Mouse (Mus musculus) E14TG2a.4 (cell line): ENCODE results near the gene 1700028K03Rik.

Source experiments
- CTCF ChIP-seq: conservative IDR thresholded peaks from 2 replicates; pipeline ENCODE4 v1.5.1; 2014; ENCODE audit warnings: low read length
- NANOG ChIP-seq: IDR thresholded peaks from 2 replicates; pipeline ENCODE4 v1.6.1; 2014; ENCODE audit warnings: borderline replicate concordance, low read length, mixed read lengths

DNA sequence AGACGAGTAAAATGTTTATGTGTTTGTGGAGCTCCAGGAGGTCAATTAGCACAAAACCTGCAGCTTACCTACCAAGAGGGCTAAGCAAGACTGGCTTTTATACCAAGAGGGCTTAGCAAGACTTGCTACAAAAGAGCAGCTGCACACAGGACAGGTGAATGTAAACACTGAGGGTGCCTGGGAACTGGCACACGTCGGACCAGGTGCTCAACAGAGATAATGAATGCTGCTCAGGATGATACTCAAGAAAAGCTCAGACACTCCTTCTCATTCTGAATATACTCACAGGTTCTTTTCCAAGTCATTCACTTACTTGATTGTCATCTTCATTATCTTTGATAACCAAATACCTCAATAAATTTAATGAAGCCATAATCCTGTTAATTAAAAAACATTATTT, 22.5 kb downstream of the 1700028K03Rik start:
- TF ChIP-seq CTCF: no peak
- no peak for TF ChIP-seq NANOG
